Mouse (Mus musculus): Measurements from ENCODE around the gene Rtbdn. TPM values are rescaled to one million over a fixed set of nuclear protein-coding genes. Genes with fewer than 3 reads are reported as not detected.

Gene Rtbdn
- polyA plus RNA-seq, 1 experiment from 2014 or later, result 0.27 TPM

GRCm38 (mm10) chr8:84982499-84983011 is 35.8 kb downstream of the Rtbdn start:
- H3K4me1 ChIP-seq, result peaks cover 82% of the 10 kb centered on the region
- H3K9me3 ChIP-seq (replicated peaks), result no peaks in the 10 kb centered on the region
- H3K27ac ChIP-seq (replicated peaks), result peak overlapping the region; percentile 80
- peaks cover 13% of the 10 kb centered on the region for H3K27me3 ChIP-seq
- no peak for ATAC-seq (ENCODE audit: insufficient number of reproducible peaks, low FRiP score, low TSS enrichment, low read depth)
- no peak overlapping the region for H3K9ac ChIP-seq
- no peak overlapping the region for H3K4me3 ChIP-seq (replicated peaks)
- H3K4me2 ChIP-seq (replicated peaks), result no peak overlapping the region
- 41% methylated on average over 3 of the region's 3 CpGs for WGBS
- H3K36me3 ChIP-seq, result no peaks in the 10 kb centered on the region

DNA sequence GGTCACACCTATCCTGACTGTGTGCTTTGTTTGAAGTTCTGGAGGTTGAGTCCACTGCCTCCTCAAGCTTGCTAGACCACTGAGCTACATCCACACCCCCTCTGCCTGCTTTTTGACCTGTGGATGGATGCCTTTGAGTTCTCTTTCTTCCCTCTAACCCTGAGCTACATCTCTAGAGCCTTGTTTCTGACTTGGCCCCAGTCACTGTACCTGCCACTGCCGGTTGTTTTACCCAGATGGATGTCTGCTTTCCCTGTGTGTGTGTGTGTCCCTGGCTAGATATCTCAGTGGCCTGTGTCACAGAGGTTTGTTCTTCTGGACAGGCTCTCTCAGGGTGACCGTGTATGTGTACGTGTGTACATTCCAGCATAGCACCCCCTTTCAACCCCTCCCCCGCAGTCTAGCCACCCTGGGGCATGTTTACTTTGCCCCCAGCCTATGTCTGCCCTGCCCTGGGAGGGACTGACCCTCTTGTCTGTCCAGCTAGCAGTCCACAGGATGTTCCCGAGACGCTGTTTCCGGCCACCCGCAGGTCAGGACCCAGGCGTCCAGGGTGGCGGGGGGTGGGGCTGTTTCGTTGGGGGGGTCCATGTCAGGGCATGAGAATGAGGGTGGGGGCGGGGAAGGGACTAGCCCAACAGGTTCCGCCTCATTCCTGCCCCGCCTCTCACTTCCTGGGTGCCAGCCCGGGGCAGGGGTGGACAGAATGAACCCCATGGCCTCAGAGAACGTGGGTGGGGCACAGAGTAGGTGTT is 37.7 kb downstream of the Rtbdn start:
- H3K4me2 ChIP-seq (replicated peaks), result peak overlapping the region; percentile 99
- peaks cover 69% of the 10 kb centered on the region for H3K4me1 ChIP-seq
- H3K36me3 ChIP-seq, result no peaks in the 10 kb centered on the region
- 4% methylated on average over 16 of the region's 16 CpGs for WGBS
- peak overlapping the region; percentile 53 for H3K4me3 ChIP-seq (replicated peaks)
- H3K9ac ChIP-seq, result no peak overlapping the region
- no peak for ATAC-seq (ENCODE audit: insufficient number of reproducible peaks, low FRiP score, low TSS enrichment, low read depth)
- H3K9me3 ChIP-seq (replicated peaks), result no peaks in the 10 kb centered on the region
- peak overlapping the region; percentile 88 for H3K27ac ChIP-seq (replicated peaks)
- peaks cover 12% of the 10 kb centered on the region; the same call in 1 of the 2 replicates for H3K27me3 ChIP-seq

- no peaks in the 10 kb centered on the region for H3K36me3 ChIP-seq
- WGBS, result under 1% methylated on average over 23 of the region's 23 CpGs
- H3K4me3 ChIP-seq (replicated peaks), result peak overlapping the region; percentile 53
- peak overlapping the region; percentile 46 for H3K9ac ChIP-seq
- H3K4me1 ChIP-seq, result peaks cover 63% of the 10 kb centered on the region
- peak overlapping the region; percentile 99 for H3K4me2 ChIP-seq (replicated peaks)
- ATAC-seq (ENCODE audit: insufficient number of reproducible peaks, low FRiP score, low TSS enrichment, low read depth), result no peak
- no peaks in the 10 kb centered on the region for H3K9me3 ChIP-seq (replicated peaks)
- H3K27ac ChIP-seq (replicated peaks), result peak overlapping the region; percentile 88
- peaks cover 12% of the 10 kb centered on the region; the same call in 1 of the 2 replicates for H3K27me3 ChIP-seq
These were observed 38.4 kb downstream of the Rtbdn start for GRCm38 (mm10) chr8:84985049-84985683.

DNA sequence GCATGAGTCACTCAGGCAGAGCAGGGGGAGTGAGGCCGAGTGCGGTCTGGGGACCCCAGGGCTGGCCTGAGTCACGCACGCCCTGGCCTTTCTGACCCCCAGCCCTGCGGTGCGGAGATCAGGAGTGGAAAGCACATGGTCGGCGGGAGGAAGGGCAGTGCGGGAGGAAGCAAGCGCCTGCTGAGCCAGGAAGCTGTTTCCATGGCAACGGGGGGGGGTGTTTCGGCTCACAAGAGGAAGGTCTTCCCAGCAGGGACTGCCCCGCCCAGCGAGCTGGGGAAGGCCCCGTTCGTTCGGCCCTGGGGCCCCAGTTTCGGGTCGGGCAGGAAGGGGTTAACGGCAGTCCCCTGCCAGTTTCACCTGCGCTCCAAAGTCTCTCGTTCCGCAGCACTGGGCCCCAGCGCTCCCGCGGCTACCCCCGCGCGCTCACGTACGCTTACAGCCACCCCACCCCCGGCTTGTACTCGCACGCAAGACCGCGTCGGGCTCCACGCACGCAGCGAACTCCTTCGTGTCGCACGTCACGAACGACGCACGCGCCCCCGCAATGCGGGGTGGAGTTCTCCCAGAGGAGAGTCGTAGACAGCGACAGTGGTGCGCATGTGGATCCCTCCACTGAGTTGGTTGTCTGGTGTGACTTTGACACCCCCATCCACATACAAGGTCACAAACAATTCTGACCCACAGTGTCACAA is 39.0 kb downstream of the Rtbdn start:
- no peaks in the 10 kb centered on the region for H3K36me3 ChIP-seq
- no peaks in the 10 kb centered on the region for H3K9me3 ChIP-seq (replicated peaks)
- WGBS, result under 1% methylated on average over 53 of the region's 53 CpGs
- peak overlapping the region; percentile 53 for H3K4me3 ChIP-seq (replicated peaks)
- peak overlapping the region; percentile 99 for H3K4me2 ChIP-seq (replicated peaks)
- H3K27me3 ChIP-seq, result peaks cover 12% of the 10 kb centered on the region; the same call in 1 of the 2 replicates
- no peak for ATAC-seq (ENCODE audit: insufficient number of reproducible peaks, low FRiP score, low TSS enrichment, low read depth)
- peak overlapping the region; percentile 88 for H3K27ac ChIP-seq (replicated peaks)
- peaks cover 61% of the 10 kb centered on the region for H3K4me1 ChIP-seq
- peak overlapping the region; percentile 46 for H3K9ac ChIP-seq

- WGBS, result 34% methylated on average over 8 of the region's 8 CpGs
- Histone ChIP-seq H3K4me1 (peaks cover 59% of the 10 kb centered on the region), H3K27ac (replicated peaks) (peak overlapping the region; percentile 88), H3K4me3 (replicated peaks) (peak overlapping the region; percentile 53), H3K4me2 (replicated peaks) (peak overlapping the region; percentile 99), H3K36me3 (no peaks in the 10 kb centered on the region), H3K9ac (no peak overlapping the region), H3K27me3 (peaks cover 12% of the 10 kb centered on the region; the same call in 1 of the 2 replicates), H3K9me3 (replicated peaks) (no peaks in the 10 kb centered on the region)
- ATAC-seq (ENCODE audit: insufficient number of reproducible peaks, low FRiP score, low TSS enrichment, low read depth), result no peak
These were observed 39.7 kb downstream of the Rtbdn start for GRCm38 (mm10) chr8:84986379-84986945.

GRCm38 (mm10) chr8:84987388-84987787 is 40.6 kb downstream of the Rtbdn start:
- Histone ChIP-seq H3K4me3 (replicated peaks) (no peak overlapping the region), H3K9me3 (replicated peaks) (no peaks in the 10 kb centered on the region), H3K36me3 (no peaks in the 10 kb centered on the region), H3K27ac (replicated peaks) (no peak overlapping the region), H3K9ac (no peak overlapping the region), H3K4me2 (replicated peaks) (no peak overlapping the region), H3K4me1 (peaks cover 50% of the 10 kb centered on the region), H3K27me3 (peaks cover 12% of the 10 kb centered on the region; the same call in 1 of the 2 replicates)
- WGBS, result 79% methylated on average over 5 of the region's 5 CpGs
- no peak for ATAC-seq (ENCODE audit: insufficient number of reproducible peaks, low FRiP score, low TSS enrichment, low read depth)

GRCm38 (mm10) chr8:84987903-84988302 is 41.1 kb downstream of the Rtbdn start:
- H3K27me3 ChIP-seq, result peaks cover 12% of the 10 kb centered on the region; the same call in 1 of the 2 replicates
- 69% methylated on average over 2 of the region's 2 CpGs for WGBS
- H3K4me1 ChIP-seq, result peaks cover 45% of the 10 kb centered on the region
- H3K4me3 ChIP-seq (replicated peaks), result no peak overlapping the region
- H3K4me2 ChIP-seq (replicated peaks), result no peak overlapping the region
- no peak overlapping the region for H3K9ac ChIP-seq
- H3K27ac ChIP-seq (replicated peaks), result no peak overlapping the region
- H3K36me3 ChIP-seq, result no peaks in the 10 kb centered on the region
- H3K9me3 ChIP-seq (replicated peaks), result no peaks in the 10 kb centered on the region
- ATAC-seq (ENCODE audit: insufficient number of reproducible peaks, low FRiP score, low TSS enrichment, low read depth), result no peak

DNA sequence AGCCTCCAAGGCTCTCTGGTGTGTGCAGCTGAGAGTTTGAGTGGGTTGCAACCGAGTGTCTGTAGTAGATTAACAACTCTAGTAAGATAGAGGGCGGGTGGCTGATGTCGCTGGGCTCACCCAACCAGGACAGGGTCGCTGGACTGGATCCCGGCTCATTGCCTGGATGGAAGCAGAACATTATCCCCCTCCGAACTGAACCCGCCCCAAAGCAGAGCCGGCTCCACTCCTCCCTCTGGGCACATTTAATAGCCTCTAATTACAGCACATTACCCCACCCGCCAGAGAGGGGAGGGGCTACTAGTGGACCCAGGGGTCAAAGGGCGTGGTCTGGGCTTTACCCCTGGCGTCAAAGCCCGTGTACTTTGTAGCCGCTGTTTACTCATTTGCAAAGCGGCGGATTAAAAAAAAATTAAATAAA is 42.5 kb downstream of the Rtbdn start:
- Histone ChIP-seq H3K9me3 (replicated peaks) (no peaks in the 10 kb centered on the region), H3K4me3 (replicated peaks) (peak overlapping the region; percentile 66), H3K36me3 (no peaks in the 10 kb centered on the region), H3K27me3 (peaks cover 12% of the 10 kb centered on the region; the same call in 1 of the 2 replicates), H3K4me2 (replicated peaks) (peak overlapping the region; percentile 92), H3K4me1 (peaks cover 37% of the 10 kb centered on the region), H3K27ac (replicated peaks) (peak overlapping the region; percentile 61), H3K9ac (no peak overlapping the region)
- WGBS, result 5% methylated on average over 15 of the region's 15 CpGs
- no peak for ATAC-seq (ENCODE audit: insufficient number of reproducible peaks, low FRiP score, low TSS enrichment, low read depth)

- Histone ChIP-seq H3K27ac (replicated peaks) (peak overlapping the region; percentile 85), H3K4me3 (replicated peaks) (peak overlapping the region; percentile 66), H3K27me3 (peaks cover 12% of the 10 kb centered on the region; the same call in 1 of the 2 replicates), H3K9ac (peak overlapping the region; percentile 7), H3K9me3 (replicated peaks) (no peaks in the 10 kb centered on the region), H3K4me1 (peaks cover 33% of the 10 kb centered on the region), H3K36me3 (no peaks in the 10 kb centered on the region), H3K4me2 (replicated peaks) (peak overlapping the region; percentile 92)
- ATAC-seq (ENCODE audit: insufficient number of reproducible peaks, low FRiP score, low TSS enrichment, low read depth), result peak; percentile 52
- WGBS, result 0% methylated on average over 15 of the region's 15 CpGs
These were observed 43.0 kb downstream of the Rtbdn start for GRCm38 (mm10) chr8:84989810-84990209.

GRCm38 (mm10) chr8:84990349-84990748 is 43.6 kb downstream of the Rtbdn start, which contains the start of gene Hook2:
TSS of gene Hook2 (plus strand) at chr8:84990603.
- Histone ChIP-seq H3K36me3 (no peaks in the 10 kb centered on the region), H3K4me3 (replicated peaks) (peak within 1 kb of the TSS; percentile 66), H3K4me2 (replicated peaks) (peak within 1 kb of the TSS; percentile 92), H3K27ac (replicated peaks) (peak within 1 kb of the TSS; percentile 85), H3K4me1 (peaks cover 27% of the 10 kb centered on the region), H3K9ac (peak within 1 kb of the TSS; percentile 64), H3K9me3 (replicated peaks) (no peaks in the 10 kb centered on the region), H3K27me3 (peaks cover 13% of the 10 kb centered on the region; the same call in 1 of the 2 replicates)
- peak; percentile 93 for ATAC-seq (ENCODE audit: insufficient number of reproducible peaks, low FRiP score, low TSS enrichment, low read depth)
- under 1% methylated on average over 28 of the region's 28 CpGs for WGBS
